Mouse (Mus musculus) urinary bladder, adult 2 months (tissue): ENCODE results near the gene Tmem130. TPM values are rescaled to one million over a fixed set of nuclear protein-coding genes. Genes with fewer than 3 reads are reported as not detected.

Source experiments
- DNase-seq: peaks from one replicate; pipeline ENCODE4 v3.0.0; 2022; ENCODE audit warnings: low spot score
- polyA plus RNA-seq: library from polyadenylated mRNA; depleted of rRNA; stranded (reverse); fragments of >200 nt; gene quantifications from 2 replicates; pipeline ENCODE4 v1.2.3, GENCODE M21; 2012; rRNA removed

Gene Tmem130
- polyA plus RNA-seq, 1 experiment, result 0.19 TPM

DNA sequence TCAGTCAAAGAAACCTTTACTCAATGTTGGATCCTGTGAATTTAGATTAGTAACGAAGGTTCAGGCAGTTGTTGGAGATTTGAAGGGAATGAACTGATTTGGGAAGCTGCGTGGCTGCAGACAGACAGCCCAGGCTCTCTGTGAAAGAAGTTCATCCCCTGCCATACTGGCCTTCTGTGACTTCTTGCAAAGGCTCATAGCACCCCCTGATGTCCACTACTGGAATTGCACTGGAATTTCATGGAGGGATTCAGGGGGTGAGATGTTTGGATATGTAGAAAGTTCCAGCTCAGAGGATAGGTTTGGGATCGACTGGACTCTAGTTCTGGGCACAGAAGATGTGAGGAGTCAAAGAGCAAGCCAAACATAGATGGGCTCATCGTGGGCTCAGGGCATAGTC is 27.7 kb downstream of the Tmem130 start:
- no peak for DNase-seq

DNA sequence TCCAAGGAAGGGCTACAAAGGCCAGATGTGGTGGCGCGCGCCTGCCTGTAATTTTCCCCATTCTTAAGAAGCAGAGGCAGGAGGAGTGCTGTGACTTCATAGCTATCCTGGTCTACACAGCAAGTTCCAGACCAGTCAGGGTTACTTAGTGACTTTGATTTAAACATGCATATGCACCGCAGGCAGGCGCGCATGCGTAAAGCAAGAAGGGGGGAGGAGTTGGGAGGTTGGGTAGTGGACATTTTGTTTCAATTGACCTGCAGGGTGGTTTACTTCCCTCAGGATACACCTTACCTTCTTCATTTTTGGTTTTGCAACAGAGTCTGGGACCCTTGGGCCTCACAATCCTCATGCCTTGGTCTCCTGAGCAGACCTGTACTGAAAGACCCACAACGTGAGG is 32.4 kb downstream of the Tmem130 start:
- DNase-seq, result no peak

DNA sequence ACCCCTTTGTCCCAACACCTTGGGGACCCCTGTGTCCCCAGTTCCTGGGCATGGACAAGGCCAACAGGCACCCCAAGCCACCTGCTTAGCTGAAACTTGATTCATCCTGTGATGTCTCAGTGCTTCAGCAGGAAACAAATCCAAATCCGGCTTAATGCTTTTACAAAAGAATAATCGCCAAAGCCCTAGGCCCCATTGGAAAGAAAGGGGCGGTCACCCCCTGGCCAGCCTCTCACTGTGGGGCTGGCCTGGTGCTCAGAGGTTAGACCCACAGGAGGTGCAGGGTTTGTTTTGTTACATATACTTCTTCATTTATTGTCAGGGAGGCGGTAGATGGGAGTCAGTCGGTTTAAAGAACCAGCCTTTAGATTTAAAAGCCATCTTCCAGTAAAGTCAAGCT is 33.4 kb downstream of the Tmem130 start:
- DNase-seq, result no peak

DNA sequence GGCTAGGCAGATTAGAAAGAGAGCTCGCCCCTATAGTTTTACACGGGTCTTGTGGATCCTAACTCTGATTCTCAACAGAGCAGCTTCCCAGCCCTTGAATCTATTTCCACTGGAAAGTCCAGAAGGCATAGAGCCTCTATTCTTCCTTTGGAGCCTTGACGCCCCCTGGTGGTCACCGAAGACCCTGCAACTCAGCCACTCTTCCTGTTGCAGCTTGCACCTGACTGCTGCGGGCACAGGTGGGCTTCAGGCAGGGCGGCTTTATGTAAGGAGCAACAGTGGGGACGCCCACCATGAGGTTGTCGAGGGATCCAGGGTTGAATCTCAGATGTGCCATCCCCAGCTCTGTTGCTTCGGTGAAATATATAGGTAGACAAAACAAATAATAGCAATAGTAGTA is 34.5 kb downstream of the Tmem130 start:
- peak; percentile 58 for DNase-seq

DNA sequence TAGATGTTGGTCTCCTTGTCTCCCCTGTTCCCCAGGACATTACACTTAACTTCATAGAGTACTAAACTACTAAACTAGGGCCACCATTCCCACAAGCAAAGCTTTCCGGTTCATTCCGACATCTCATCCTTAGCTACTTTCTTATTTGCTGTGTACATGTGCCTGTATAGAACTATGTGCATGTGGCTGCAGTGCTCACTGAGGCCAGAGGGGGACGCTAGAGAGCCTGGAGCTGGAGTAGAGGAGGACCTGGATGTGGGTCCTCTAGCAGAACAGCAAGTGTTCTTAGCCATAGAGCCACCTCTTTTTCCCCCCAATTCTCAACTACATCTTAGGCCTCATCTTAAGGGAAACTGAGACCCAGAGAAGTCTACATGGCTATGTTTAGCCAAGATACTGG is 36.1 kb downstream of the Tmem130 start:
- no peak for DNase-seq

DNA sequence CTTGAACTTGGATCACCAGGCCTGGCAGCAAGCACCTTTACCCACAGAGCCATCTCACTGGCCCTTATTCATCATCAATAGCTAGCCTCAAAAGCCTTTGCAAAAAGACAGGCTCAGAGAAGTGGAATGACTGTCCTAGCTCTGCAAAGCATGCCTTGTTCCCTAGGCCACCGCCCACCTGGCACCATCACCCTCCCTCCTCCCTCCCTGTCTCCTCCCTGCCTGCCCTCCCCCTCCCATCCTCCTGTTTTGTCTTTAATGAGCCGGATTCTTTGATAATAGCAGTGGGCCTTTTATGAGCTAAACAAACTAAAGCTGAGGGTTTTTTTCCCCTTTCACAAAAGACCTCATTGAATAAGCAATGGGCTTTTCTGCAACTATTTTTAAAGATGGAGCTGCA is 36.7 kb downstream of the Tmem130 start:
- no peak for DNase-seq

DNA sequence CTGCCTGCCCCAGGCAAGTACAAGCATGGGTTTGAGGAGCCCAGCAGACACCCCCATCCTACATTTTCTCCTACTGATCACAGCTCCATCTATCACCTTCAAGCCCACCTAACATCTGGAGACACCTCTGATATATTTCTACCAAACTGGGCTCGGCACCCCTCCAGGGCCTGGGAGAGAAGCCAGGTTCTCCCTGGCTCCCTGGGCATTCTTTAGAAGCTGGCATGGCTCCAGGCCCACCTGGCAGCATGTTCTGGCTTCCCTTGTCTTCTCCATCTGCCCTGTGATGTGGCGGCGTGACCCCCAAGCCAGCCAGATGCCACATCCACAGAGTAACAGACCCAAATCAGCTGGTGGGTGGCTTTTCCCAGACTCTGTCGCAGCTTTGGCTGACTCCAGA is 41.3 kb downstream of the Tmem130 start:
- no peak for DNase-seq

DNA sequence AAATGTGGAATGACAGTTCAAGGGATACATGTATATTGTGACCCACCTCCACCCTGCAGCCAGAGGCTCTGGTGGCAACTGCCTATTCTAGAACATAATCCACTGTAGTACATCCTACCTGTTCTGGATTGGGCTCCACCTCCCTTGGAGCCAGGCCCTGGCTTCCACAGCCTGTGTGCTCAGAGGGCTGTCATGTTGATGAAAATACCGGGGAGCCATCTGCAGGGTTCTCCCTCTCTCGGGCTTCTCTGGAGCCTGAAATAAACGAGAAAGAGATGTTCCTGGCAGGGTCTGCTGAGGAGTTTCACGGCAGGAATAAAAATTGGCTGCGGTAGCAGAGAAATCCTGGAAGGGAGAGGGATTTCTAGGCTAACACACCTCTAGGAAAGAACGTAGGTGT is 41.8 kb downstream of the Tmem130 start:
- no peak for DNase-seq

DNA sequence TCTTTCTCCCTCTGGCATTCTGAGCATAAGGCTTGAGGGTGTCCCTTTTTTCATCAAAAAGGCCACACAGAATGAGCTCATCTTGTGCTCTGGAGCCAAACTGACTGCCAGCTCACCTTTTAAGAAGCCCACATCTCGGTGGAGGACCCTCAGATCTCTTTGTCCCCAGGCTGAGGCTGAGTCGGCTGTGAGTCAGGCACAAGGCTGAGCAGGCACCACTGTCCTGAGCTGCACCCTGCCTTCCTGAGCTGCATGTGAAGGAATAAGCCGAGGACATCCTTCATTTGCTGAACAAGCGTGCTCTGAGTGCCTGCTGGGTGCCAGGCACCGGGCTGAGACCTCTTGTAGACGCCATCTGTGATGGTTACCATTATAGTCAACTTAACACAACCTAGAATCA is 44.4 kb downstream of the Tmem130 start:
- DNase-seq, result no peak

DNA sequence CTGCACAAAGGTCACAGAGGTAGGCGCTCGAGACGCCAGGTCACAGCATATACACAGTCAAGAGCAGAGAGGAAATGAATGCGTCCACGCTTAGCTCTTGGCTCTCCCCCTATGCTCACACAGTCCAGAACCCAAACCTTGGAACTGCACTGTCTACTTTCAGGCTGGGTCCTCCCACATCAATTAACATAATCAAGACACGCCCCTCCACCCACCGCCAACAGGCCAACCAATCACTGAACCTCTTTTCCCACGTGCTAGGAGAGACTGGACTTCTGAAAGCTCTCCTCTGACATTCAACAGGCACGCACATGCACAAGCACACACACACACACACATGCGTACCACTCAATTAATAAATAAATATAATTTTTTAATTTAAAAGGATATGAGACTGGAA is 48.2 kb downstream of the Tmem130 start:
- no peak for DNase-seq

DNA sequence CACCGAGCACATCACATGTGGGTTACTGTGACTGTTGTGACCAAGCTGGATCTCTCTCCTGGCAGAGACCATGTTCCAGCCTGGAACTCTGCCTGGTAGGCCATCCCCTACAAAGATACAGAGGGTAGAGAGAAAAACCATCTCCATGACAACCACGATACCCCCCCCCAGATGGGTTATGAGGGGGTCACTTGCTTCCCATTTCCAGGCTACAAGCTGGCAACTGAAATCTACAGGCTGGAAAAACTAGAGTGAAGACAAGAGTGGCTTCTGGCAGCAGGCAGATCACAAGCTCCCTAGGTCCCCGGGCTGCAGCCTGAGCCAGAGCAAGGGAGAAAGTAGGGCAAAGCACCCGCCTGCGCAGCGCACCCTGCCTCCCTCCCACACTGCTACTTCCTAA is 54.0 kb downstream of the Tmem130 start:
- DNase-seq, result no peak

DNA sequence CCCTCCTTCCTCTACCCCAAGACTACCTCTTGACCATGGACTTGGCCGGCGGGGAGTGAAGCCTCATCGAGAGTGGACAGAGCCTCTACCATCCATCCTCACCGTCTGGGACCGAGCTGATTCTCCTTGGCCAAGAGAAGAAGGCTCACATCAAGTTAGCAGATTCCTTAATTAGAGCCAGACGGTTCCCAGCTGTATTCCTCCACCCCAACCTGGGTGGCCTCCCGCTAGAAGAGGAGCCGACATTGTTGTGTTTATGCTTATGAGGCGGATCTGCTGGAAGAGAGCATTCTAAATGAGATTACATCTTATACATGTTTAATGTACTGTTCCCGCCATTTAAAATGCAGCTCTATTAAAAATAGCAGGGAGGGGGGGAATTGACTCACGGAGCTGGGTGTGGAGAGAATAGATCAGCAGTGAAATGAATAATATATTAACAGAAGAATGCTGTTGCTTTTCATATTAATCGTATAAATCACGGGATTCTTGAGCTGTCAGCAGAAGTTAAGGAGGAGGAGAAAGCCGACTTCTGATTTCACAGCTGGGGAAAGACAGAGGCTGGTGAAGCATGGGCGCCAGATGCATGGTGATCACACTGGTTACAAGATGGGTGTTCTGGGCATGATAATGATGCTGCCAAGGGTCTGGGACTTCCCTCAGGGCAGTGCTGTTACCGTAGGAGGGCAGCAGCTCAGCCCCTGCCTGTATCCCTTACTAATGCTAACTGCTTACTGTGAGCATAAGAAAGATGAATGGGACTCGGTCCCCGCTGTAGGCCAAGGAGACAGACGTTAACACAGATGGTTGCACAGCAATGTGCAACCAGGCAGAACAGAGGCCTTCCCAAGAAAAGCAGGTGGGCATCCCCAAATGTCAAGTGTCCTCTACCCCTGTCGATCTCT is 57.9 kb downstream of the Tmem130 start:
- no peak for DNase-seq

DNA sequence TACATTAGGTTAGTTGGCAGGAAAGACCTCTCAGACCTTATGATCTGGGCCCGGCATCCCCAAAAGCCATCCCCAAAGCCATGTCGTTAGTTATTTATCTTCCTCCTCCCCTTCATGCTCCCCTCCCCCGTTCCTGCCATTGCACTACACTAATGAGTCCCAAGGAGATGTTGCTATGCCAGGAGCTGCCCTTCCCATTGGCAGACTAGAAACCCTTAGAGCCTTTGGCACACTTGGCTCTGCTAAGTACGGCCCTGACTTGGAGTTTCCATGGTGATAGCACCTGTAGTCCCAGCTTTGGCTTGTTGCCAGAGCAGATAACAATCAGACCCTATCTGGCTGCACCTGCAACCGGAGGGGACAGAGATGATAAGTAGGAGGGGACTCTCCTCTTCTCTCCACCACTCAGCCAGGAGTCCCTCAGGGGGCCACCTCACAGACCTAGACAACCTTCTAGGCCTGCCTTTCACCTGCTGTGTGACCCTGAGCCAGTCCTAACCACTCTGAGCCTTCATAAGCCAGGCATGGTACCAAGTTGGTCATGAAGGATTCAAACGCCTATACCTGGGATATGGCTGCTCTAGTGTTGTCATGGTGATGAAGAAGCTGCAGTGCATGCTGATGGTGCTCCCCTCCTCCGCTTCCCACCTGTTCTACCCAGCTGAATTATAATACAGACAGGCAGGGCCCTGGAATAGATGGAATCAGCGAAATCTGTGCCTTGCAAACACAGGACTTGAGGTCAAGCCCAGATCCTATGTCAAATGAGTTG is 66.1 kb downstream of the Tmem130 start:
- DNase-seq, result no peak

DNA sequence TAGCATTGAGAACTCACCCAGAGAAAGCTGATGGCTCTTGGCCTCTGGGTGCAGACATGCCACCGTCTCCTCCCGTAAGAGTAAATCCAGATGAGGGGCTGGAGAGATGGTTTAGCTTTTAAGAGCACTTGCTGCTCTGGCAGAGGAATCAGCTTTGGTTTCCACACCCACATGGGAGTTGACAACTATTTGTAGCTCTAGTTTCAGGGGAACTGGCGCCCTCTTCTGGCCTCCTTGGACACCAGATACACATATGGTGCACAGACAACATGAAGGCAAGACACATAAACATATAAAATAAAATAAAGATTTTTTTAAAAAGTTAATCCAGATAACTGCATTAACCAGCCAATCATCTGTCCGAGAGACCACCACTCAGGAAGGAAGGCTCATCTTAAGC is 67.5 kb downstream of the Tmem130 start:
- DNase-seq, result no peak

DNA sequence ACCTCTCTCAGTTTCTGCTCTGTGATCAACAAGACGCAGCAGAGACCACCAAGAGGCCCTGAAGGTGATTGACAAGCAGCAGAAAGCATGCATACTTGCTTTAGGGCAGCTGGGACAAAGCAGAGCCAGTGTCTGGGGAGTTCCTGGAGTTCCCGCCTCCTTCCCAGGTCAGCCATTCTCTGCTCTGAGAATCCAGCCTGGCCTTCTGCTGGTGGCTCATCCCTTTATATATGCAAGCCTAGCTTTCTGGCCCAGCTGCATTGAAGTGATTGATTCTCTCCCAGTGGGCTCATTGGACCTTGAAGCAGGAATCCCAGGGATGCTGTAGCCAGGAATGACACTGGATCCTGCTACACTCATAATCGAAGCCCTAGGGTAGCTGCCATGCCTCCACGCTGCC is 70.2 kb downstream of the Tmem130 start:
- DNase-seq, result no peak

DNA sequence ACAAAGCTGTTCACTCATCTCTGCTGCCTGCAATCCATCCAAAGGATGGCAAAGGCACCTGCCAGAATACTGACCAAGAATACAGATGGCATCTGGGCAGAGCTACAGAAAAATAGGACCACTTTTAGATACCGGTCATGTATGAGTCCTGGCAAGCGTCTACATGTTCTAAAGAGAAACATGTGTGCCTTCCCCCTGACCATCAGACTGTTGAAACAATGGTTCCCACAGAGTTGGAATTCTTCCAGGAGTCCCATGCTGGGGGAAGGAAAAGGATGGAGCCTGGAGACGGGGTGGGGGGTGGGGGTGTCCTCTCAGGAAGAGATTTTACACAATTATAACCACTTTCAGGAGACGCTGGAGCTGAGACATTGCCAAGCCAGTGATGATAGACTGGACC is 73.2 kb downstream of the Tmem130 start:
- DNase-seq, result no peak

Other genes starting within 250 kb of the Tmem130 start
- gene Nptx2, start 215.9 kb downstream of the Tmem130 start, polyA plus RNA-seq, result 13.5 and 13.6 TPM in 2 replicates
- 75.9 and 84.6 TPM in 2 replicates for gene Trrap, start 5.9 kb upstream of the Tmem130 start, polyA plus RNA-seq
- 23.2 and 27.5 TPM in 2 replicates for gene Smurf1, start 204.0 kb upstream of the Tmem130 start, polyA plus RNA-seq